Mouse (Mus musculus) embryonic stem cell, embryonic (primary cell): Measurements from ENCODE around the gene Crabp2.

Source experiments
- CTCF ChIA-PET, 4 experiments: fragments of 300-600 bp in 2 of 4; fragments of 350-600 bp in 2 of 4; sonication (Branson Sonifier 250); formaldehyde crosslinking; loops; one replicate each; lab custom pipeline; 2022; ENCODE audit warnings: inconsistent platforms in 2 of 4; lab: Charles Lee
- POLR2A ChIA-PET, 4 experiments: fragments of 300-600 bp in 2 of 4; fragments of 350-600 bp in 2 of 4; sonication (Branson Sonifier 250); formaldehyde crosslinking; loops; one replicate each; lab custom pipeline; 2022; ENCODE audit warnings: antibody characterized with exemption in 4 of 4, inconsistent platforms in 1 of 4; lab: Charles Lee

Gene Crabp2

GRCm38 (mm10) chr3:87959371-87959770 lies 10.9 kb downstream of the Crabp2 start:
- POLR2A ChIA-PET, result interaction anchor here in 3 of 4 experiments (0.6 to 6.0 kb wide), 11 partner anchors 10 to 199 kb away, joined by 3 to 63 read pairs (median 18); partner anchors contain the start of genes Nes (in 2 of the 3), Crabp2 (in 1 of the 3), Isg20l2 (in 1 of the 3) and Mrpl24 (in 1 of the 3)
- CTCF ChIA-PET, result interaction anchor here (1.8 to 7.4 kb wide), 14 partner anchors 10 to 508 kb away, joined by 5 to 208 read pairs (median 30); partner anchors contain the start of genes Nes (in 3 of the 4), Insrr (in 1 of the 4), Ntrk1 (in 1 of the 4) and Prcc (in 1 of the 4)

- ChIA-PET CTCF (interaction anchor here (0.6 to 7.4 kb wide), 96 partner anchors 8 to 523 kb away, joined by 3 to 208 read pairs (median 6); partner anchors contain the start of genes Nes (in 4 of the 4), Ntrk1 (in 3 of the 4), Prcc (in 3 of the 4) and Isg20l2 (in 2 of the 4)), POLR2A (interaction anchor here (0.6 to 6.0 kb wide), 50 partner anchors 8 to 336 kb away, joined by 3 to 63 read pairs (median 5); partner anchors contain the start of genes Crabp2 (in 3 of the 4), Nes (in 3 of the 4), Isg20l2 (in 2 of the 4) and Mrpl24 (in 2 of the 4))
Measured at GRCm38 (mm10) chr3:87960191-87960585, 11.7 kb downstream of the Crabp2 start.

DNA sequence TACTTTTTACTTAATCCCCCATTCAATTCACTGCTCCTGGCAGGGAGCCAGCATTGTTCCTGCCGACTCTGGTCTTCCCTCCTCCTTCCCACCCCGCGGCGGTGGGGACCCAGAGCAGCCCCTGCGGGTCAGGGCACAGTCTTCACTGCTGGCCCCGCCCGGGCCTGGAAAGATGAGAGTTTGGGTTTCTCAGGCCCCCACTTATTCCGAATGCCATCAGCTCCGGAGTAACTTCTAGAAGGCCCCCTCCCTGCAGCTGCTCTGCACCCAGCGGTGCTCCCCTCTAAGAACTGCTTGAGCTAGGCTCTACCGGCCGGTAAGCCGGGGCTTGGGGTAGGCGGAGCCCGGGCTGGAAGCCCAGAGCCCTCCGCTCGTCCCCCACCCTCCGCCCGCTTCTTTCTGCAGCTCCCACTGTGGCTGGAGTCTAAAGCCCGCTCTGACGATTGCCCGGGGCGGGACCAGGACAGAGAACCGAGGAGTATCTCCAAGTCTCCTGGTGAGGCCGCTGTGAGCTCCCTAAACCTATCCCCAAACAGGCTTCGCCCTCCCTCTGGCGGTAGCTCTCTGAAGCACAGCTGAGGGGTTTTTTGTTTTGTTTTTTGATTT lies 12.2 kb downstream of the Crabp2 start:
- POLR2A ChIA-PET, result interaction anchor here (0.6 to 6.0 kb wide), 66 partner anchors 8 to 336 kb away, joined by 3 to 63 read pairs (median 4); partner anchors contain the start of genes Crabp2 (in 3 of the 4), Nes (in 3 of the 4), Isg20l2 (in 2 of the 4) and Mrpl24 (in 2 of the 4)

DNA sequence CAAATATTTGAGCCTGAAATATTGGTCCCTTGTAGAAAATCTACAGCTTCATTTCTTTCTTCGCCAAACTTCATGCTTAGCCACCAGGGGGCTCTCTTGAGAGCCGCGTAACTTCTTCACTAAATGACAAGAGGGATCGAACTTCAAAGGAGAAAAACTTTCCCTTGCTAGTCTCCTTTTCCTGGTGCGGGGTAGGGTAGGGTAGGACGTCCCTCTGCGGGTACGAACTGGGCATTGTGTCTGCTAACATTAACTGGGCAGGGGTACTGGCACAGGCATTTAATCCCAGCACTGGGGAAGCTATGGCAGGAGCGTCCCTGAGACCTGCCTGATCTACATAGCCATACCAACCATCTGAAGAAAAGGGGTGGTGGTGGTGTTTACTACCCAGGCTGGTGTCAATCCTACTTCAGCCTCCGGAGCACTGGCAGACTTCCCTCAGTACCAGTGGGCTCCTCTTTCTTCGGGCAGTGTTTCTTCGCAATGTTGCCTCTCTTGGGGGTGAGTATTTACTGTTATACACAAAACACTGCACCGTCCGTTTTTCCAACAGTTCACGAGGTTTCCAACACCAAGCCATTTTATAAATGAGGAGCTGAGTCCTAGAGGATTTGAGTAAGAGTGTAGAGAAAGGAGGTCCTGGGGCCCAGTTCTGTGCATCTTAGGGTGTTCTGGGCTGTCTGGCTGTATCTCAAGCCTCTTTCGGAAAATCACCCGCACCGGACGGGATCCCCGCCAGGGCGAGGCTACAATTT lies 21.9 kb downstream of the Crabp2 start:
- ChIA-PET POLR2A (interaction anchor here (0.6 to 8.0 kb wide), 83 partner anchors 8 to 1023 kb away, joined by 3 to 148 read pairs (median 4); partner anchors contain the start of genes Hdgf (in 4 of the 4), Crabp2 (in 3 of the 4), Isg20l2 (in 3 of the 4) and Prcc (in 3 of the 4)), CTCF (interaction anchor here (0.6 to 8.3 kb wide), 108 partner anchors 9 to 1803 kb away, joined by 3 to 445 read pairs (median 5); partner anchors contain the start of genes Iqgap3 (in 3 of the 4), Mef2d (in 3 of the 4), Ntrk1 (in 3 of the 4) and Bcan (in 2 of the 4))

More for the DNA sequence above, 12.2 kb downstream of the Crabp2 start:
- CTCF ChIA-PET, result interaction anchor here (0.6 to 7.4 kb wide), 140 partner anchors 8 to 1856 kb away, joined by 3 to 208 read pairs (median 5); partner anchors contain the start of genes Nes (in 4 of the 4), Prcc (in 4 of the 4), Isg20l2 (in 3 of the 4) and Ntrk1 (in 3 of the 4)

- ChIA-PET POLR2A (interaction anchor here (0.6 to 8.0 kb wide), 76 partner anchors 8 to 582 kb away, joined by 3 to 148 read pairs (median 4); partner anchors contain the start of genes Hdgf (in 4 of the 4), Crabp2 (in 3 of the 4), Prcc (in 3 of the 4) and Bcan (in 2 of the 4)), CTCF (interaction anchor here (0.6 to 8.3 kb wide), 64 partner anchors 9 to 469 kb away, joined by 3 to 445 read pairs (median 8); partner anchors contain the start of genes Iqgap3 (in 3 of the 4), Mef2d (in 3 of the 4), Bcan (in 2 of the 4) and Crabp2 (in 2 of the 4))
Measured at GRCm38 (mm10) chr3:87970939-87971488, 22.5 kb downstream of the Crabp2 start, which contains the start of gene Nes. Gene Nes, plus strand, starts transcription at chr3:87971078.

GRCm38 (mm10) chr3:87971489-87972202 lies 23.2 kb downstream of the Crabp2 start:
- ChIA-PET POLR2A (interaction anchor here (0.6 to 8.0 kb wide), 64 partner anchors 9 to 993 kb away, joined by 3 to 148 read pairs (median 6); partner anchors contain the start of genes Crabp2 (in 3 of the 4), Prcc (in 3 of the 4), Bcan (in 2 of the 4) and Hdgf (in 2 of the 4)), CTCF (interaction anchor here (0.6 to 8.3 kb wide), 35 partner anchors 8 to 468 kb away, joined by 3 to 445 read pairs (median 14); partner anchors contain the start of genes Crabp2 (in 2 of the 4), Bcan (in 1 of the 4), Iqgap3 (in 1 of the 4) and Mef2d (in 1 of the 4))

DNA sequence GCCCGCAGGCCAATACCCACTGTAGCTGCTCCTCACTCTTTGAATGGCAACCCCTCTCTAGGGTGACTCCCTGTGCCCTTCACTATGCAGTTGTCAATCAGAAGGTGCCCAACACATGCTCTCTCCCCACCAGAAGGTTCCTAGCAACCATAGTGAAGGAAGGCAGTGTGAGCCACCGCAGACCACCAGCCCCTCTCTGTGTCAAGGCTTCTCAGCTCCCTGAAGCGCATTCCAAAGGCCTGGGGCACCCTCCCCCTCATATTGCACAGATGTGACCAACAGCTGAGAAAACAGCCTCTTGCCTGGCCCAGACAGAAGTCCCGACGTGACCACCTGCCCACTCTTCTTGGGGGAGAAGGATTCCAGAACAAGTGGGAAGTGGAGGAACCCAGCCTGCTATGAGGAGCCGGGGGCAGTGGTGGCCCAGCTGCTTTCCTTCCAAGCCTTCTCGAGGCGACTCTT lies 23.8 kb downstream of the Crabp2 start:
- CTCF ChIA-PET, result interaction anchor here (1.1 to 8.3 kb wide), 12 partner anchors 11 to 216 kb away, joined by 4 to 445 read pairs (median 75); no protein-coding TSS in a partner anchor
- POLR2A ChIA-PET, result interaction anchor here (0.6 to 8.0 kb wide), 29 partner anchors 8 to 993 kb away, joined by 3 to 148 read pairs (median 15); partner anchors contain the start of genes Crabp2 (in 3 of the 4), Hdgf (in 2 of the 4), Prcc (in 2 of the 4) and Bcan (in 1 of the 4)

GRCm38 (mm10) chr3:87972776-87973175 lies 24.3 kb downstream of the Crabp2 start:
- CTCF ChIA-PET, result interaction anchor here (1.1 to 8.3 kb wide), 11 partner anchors 11 to 99 kb away, joined by 3 to 445 read pairs (median 53); no protein-coding TSS in a partner anchor
- POLR2A ChIA-PET, result interaction anchor here in 3 of 4 experiments (0.5 to 8.0 kb wide), 14 partner anchors 11 to 291 kb away, joined by 3 to 148 read pairs (median 31); partner anchors contain the start of gene Crabp2 (in 3 of the 3)

GRCm38 (mm10) chr3:87973593-87974380 lies 25.3 kb downstream of the Crabp2 start:
- POLR2A ChIA-PET, result interaction anchor here (0.6 to 8.0 kb wide), 33 partner anchors 9 to 436 kb away, joined by 3 to 148 read pairs (median 4); partner anchors contain the start of genes Prcc (in 3 of the 4), Bcan (in 2 of the 4), Crabp2 (in 2 of the 4) and Hdgf (in 1 of the 4)
- CTCF ChIA-PET, result interaction anchor here (0.6 to 8.3 kb wide), 21 partner anchors 11 to 225 kb away, joined by 3 to 445 read pairs (median 4); partner anchors contain the start of genes Bcan (in 1 of the 4) and Mrpl24 (in 1 of the 4)

- ChIA-PET POLR2A (interaction anchor here (0.5 to 8.0 kb wide), 33 partner anchors 8 to 436 kb away, joined by 3 to 148 read pairs (median 4); partner anchors contain the start of genes Prcc (in 3 of the 4), Bcan (in 2 of the 4), Crabp2 (in 2 of the 4) and Hdgf (in 1 of the 4)), CTCF (interaction anchor here (0.6 to 8.3 kb wide), 19 partner anchors 10 to 225 kb away, joined by 3 to 445 read pairs (median 4); partner anchors contain the start of gene Mrpl24 (in 1 of the 4))
Measured at GRCm38 (mm10) chr3:87974381-87974987, 26.0 kb downstream of the Crabp2 start.

GRCm38 (mm10) chr3:87979493-87979892 lies 31.0 kb downstream of the Crabp2 start:
- ChIA-PET POLR2A (interaction anchor here in 3 of 4 experiments (0.6 to 3.7 kb wide), 8 partner anchors 7 to 151 kb away, joined by 3 to 28 read pairs (median 4); partner anchors contain the start of genes Nes (in 3 of the 3) and Prcc (in 1 of the 3)), CTCF (interaction anchor here in 3 of 4 experiments (0.9 to 3.3 kb wide), 5 partner anchors 9 to 31 kb away, joined by 3 to 14 read pairs (median 9); partner anchors contain the start of gene Nes (in 2 of the 3))

DNA sequence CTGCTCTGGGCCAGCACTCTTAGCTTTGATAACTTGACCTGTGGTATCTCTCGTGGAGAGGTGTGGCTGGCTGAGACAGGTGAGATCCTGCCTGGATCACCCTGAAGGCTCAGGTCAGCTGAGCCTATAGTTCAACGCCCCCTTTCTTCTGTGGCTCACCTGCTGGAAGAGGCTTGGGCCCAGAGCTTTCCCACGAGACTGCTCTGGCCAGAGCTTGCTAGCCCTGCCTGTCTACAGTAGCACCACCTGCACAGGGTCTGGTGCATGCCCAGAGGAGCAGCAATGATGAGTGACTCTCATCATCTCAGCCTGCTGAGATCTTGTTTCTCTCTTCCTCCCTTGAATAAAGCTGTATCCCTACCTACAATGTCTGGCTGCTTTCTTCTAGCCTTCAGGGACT lies 31.6 kb downstream of the Crabp2 start:
- CTCF ChIA-PET, result interaction anchor here in 3 of 4 experiments (0.9 to 9.6 kb wide), 7 partner anchors 9 to 146 kb away, joined by 3 to 242 read pairs (median 9); partner anchors contain the start of gene Nes (in 3 of the 3)
- POLR2A ChIA-PET, result interaction anchor here in 3 of 4 experiments (0.6 to 3.7 kb wide), 9 partner anchors 9 to 151 kb away, joined by 3 to 28 read pairs (median 4); partner anchors contain the start of genes Nes (in 3 of the 3) and Prcc (in 1 of the 3)

GRCm38 (mm10) chr3:87980728-87981127 lies 32.3 kb downstream of the Crabp2 start:
- CTCF ChIA-PET, result interaction anchor here in 3 of 4 experiments (1.1 to 9.6 kb wide), 6 partner anchors 10 to 146 kb away, joined by 3 to 242 read pairs (median 9); partner anchors contain the start of gene Nes (in 3 of the 3)
- POLR2A ChIA-PET, result interaction anchor here in 3 of 4 experiments (0.6 to 3.7 kb wide), 9 partner anchors 10 to 152 kb away, joined by 3 to 28 read pairs (median 3); partner anchors contain the start of genes Nes (in 3 of the 3) and Prcc (in 1 of the 3)
